Mouse (Mus musculus): ENCODE results near the gene Mamstr.

DNA sequence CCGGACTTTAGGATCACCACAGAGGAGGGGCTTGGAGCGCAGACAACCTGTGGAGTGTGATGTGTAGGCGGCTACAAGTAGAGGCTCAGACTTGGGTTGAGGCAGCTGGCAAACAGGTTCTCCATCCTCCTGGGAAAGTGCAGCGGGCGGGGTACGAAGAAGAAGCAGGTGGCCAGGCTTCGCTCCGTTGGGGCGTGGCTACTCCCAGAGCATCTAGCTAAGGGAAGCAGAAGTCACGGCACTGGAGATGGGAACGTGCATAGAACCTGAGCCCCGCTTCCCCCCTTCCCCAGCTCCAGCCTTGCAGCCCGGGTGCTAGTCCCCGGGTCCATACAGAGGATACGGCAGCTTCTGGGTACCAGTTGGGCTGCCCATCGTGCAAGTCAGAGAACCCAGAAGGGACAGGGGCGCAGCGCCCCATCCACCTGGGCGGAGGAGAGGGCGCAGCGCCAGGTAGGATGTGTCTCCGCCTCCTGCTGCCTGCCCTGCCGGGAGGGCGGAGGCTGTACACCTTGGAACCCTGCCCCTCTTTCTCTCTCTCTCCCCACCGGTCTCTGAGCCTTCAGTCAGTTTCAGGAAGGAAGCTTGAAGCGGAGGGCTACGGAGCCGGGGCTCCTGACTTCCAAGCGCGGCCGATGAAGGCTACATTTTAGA is 22.6 kb upstream of the Mamstr start, which contains the start of gene Fut1:
- no peak for TF ChIP-seq CTCF (IDR thresholded peaks at IDR 0.05; ENCODE audit: low read depth)
- no peak for TF ChIP-seq EP300 (IDR thresholded peaks at IDR 0.05; ENCODE audit: low read depth)

All from heart, postnatal 0 days (tissue).